Mouse (Mus musculus) G1E (cell line): ENCODE measurements around the gene Mnat1.

Experiments
- CTCF ChIP-seq: IDR thresholded peaks from 2 replicates; pipeline ENCODE4 v1.5.1; 2012; ENCODE audit warnings: low read depth, low read length, inconsistent platforms, mixed read lengths
- GATA1 ChIP-seq: IDR thresholded peaks from 2 replicates; pipeline ENCODE4 v1.6.1; 2012; ENCODE audit warnings: borderline replicate concordance, low read length, inconsistent platforms, mixed read lengths
- POLR2AphosphoS5 ChIP-seq: IDR thresholded peaks from 2 replicates; pipeline ENCODE4 v1.6.1; 2012; ENCODE audit warnings: low read depth, low read length, inconsistent platforms; ENCODE audit not compliant: insufficient replicate concordance
- TAL1 ChIP-seq: conservative IDR thresholded peaks from 2 replicates; pipeline ENCODE4 v1.6.1; 2012; ENCODE audit warnings: low read depth, low read length, inconsistent platforms, mixed read lengths

DNA sequence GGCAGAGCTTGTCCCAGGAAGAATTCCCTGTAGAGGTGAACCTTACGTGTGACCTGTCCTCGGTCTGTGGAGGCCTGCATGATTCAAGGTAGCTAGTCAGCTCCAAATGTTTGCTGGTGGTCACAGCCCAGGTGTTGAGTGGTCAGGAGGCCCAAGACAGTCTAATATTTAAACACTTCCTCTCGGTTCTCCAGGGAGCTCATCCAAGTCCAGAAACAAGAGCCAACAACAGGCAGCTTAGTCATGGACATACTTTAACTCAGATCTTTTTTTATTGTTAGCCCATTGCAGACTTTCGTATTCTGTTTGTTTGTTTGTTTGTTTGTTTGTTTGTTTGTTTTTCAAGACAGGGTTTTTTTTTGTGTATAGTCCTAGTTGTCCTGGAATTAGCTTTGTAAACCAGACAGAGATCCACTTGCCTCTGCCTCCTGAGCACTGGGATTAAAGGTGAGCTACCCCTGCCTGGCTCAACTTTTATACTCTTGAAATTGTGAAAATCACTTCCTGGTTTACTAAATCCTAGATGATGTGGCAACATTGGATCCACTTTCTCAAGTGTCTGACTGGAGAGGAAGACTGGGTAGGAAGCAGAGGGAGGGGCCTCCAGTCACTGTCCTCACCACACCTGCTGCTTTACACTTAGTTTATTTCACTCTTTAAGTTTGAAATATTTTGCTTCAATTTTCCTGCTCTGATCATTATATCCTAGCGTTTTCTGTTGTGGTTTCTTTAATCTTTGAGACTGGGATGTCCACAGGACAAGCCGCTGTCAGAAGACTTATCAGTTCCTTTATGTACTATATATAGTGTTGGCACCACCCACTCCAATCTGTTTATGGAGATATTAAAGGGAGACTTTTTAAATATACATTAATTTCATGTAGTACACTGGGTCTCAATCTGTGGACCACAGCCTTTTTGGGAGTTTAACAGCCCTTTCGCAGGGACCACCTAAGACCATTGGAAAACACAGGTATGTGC is 194.5 kb downstream of the Mnat1 start:
- no peak for TF ChIP-seq CTCF
- TF ChIP-seq POLR2AphosphoS5: no peak
- no peak for TF ChIP-seq GATA1
- TF ChIP-seq TAL1: no peak
